Mouse (Mus musculus) ES-CJ7 (cell line): ENCODE data around the gene Nrxn2.
A peak's percentile ranks its signal among the peaks of the same experiment; 100 is the strongest.

Experiments
- DNase-seq: peaks from one replicate; pipeline ENCODE4 v3.0.0; 2011; ENCODE audit warnings: low read depth, low spot score

Nrxn2 gene

DNA sequence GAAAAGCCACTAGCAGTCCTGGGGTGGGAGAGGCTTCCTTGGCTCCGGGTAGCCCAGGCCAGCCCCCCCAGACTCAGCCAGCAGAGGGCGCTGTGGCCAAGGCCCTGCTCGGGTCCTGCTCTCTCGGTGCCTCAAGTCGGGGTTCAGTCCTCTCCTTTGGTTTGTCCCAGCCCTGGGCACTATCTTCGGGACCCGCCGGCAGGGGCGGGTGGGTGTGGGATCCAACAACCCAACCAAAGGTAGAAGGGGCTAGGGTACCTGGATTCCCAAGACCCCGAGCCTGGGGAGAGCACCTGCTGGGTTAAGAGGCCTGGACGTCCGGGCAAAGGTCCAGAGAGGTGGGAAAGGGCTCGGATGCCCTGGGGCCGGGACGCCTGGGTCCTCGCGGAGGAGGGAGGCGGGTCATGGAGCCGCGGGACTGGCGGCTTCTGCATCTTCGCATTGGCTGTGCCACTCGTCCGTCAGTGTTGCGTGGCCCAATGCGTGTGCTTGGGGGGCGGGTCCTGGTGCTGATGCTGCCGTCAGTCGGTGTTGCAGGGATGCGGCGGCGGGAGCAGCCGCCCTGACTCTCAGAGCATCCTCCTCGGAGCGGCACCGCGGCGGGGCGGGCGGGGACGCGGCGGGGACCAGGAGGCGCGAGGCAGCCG lies at the start of gene Nrxn2:
Gene Nrxn2 (plus strand): TSS at position 499 of the 647 bp plus-strand sequence.
- peak; percentile 93 for DNase-seq

DNA sequence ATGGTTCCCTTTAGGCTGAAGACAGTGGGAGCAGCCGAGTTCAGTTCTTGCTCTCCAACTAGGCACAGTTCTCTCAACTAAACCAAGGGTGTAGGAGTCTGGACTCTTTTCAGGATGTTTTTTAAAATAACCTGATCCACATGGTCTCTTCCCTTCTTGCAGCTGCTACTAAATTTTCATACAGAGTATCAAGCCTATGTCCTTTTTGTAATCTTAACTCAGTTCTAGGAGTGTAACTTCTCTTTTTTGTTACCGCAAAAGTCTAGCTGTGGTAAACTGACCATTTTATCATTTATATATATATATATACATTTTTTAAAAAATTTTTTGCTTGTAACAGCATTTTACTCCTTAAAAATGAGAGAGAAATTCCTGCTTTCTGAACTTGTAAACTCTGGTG lies 48.4 kb upstream of the Nrxn2 start:
- no peak for DNase-seq

DNA sequence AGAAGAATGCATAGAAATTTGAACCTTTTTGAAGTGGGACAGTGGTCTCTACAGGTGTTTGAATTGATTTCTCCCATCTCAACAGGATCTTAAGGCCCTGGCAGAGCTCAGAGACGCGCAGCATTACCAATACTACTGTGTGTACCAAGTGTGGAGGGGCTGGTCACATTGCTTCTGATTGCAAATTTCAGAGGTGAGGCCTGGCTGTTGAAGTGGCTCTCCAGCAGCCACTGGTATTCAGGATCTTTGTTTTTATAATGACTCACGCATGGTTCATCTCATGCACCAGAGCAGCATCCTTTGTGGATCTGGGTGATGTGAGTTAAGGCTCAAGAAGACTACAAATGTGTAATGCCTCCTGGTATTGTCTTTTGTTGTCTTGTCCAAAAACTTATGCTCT lies 46.1 kb upstream of the Nrxn2 start:
- no peak for DNase-seq

DNA sequence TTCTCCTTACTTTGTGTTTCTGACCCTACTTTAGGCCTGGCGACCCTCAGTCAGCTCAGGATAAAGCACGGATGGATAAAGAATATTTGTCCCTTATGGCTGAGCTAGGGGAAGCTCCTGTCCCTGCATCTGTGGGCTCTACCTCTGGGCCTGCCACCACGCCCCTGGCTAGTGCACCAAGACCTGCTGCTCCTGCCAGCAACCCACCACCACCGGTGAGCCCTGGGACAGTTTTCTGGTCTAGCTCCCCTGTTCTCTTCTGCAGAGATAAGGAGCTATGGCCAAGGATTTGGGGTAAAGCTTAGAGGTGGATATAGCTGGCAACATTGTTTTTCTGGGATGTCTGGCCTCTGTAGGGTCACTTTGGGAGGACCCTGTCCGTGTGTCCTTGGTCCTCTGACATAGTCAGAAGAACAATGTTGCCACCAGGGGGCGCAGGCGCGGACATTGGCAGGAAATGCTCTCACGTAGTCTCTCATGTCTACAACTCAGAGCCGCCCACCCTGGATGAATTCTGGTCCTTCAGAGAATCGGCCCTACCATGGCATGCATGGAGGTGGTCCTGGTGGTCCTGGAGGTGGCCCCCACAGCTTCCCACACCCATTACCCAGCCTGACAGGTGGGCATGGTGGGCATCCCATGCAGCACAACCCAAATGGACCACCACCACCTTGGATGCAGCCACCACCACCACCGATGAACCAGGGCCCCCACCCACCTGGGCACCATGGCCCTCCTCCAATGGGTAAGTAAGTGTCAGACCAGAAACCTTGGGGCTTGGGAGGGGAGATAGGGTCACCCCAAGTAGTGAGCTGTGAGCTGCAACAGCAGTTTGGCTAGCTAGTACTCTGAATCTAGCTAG lies 44.8 kb upstream of the Nrxn2 start:
- DNase-seq: peak; percentile 80

DNA sequence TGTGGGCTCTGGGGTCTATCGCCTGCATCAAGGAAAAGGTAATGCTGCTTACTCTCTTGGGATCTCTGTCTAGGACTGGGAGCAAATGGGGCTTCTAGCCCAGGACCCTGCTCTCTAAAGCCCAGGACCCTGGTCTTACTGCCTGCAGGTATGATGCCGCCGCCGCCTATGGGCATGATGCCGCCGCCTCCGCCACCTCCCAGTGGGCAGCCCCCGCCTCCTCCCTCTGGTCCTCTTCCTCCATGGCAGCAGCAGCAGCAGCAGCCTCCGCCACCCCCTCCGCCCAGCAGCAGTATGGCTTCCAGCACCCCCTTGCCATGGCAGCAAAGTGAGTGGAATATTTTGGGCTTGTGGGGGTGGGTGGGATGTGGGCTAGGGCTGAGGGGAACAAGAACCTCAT lies 44.0 kb upstream of the Nrxn2 start:
- DNase-seq: no peak

DNA sequence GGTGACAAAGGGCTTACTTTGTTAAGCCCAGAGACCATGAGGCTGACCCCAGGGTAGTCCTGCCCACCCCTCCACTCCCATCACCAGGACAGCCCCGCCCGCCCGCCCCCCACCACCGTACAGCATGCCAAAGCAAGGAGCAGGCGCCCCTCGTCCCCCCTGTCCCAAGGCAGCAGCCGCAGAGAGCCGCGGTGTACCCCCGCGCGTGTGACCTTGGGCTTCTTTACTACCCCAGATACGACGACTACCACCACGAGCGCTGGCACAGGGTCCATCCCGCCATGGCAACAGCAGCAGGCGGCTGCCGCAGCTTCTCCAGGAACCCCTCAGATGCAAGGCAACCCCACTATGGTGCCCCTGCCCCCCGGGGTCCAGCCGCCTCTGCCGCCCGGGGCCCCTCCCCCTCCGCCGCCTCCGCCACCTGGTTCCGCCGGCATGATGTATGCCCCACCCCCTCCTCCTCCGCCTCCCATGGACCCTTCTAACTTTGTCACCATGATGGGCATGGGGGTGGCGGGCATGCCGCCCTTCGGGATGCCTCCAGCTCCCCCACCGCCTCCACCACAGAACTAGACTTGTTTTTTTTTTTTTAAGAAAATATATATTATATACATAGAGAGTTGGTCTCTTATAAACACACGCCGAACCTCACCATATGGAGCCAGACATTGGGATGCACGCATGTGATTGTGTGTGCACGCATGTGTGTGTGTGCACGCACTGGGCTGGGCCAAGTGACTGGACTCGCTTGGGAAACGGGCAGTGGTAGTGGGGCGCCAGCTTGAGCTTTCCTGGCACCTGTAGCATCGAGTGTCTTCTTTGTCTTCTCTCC lies 42.9 kb upstream of the Nrxn2 start:
- no peak for DNase-seq

DNA sequence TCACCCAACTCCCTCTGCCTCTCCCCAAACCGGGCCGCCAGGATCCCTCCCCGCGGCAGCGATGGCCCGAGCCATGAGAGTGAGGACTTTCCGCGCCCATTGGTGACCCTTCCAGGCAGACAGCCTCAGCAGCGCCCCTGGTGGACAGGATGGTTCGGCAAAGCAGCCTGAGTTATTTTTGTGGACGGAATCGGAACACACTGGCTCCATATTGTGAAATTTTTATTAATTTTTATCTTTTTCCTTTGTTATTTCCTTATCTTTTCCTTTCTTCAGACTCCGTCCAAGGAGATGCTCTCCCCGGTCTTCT lies 42.3 kb upstream of the Nrxn2 start:
- peak; percentile 55 for DNase-seq

DNA sequence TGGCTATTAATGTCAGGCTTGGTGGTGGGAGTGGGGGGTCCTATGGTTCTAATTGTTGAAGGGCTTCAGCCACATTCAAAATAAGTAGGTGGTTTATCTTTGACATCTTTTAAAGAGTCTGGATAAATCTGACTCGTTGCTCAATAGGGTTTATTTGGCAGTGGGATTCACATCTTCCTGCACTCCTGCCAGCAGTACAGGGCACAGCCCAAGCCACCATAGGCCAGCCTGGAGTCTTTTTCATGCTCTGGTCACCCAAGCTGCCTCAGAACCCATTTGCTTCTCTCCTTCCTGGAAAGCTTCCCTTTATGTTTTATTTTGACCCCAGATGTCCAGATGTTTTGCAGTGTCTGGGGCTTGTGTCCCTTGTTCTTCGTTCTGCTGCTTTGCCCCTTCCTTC lies 41.9 kb upstream of the Nrxn2 start:
- DNase-seq: no peak

DNA sequence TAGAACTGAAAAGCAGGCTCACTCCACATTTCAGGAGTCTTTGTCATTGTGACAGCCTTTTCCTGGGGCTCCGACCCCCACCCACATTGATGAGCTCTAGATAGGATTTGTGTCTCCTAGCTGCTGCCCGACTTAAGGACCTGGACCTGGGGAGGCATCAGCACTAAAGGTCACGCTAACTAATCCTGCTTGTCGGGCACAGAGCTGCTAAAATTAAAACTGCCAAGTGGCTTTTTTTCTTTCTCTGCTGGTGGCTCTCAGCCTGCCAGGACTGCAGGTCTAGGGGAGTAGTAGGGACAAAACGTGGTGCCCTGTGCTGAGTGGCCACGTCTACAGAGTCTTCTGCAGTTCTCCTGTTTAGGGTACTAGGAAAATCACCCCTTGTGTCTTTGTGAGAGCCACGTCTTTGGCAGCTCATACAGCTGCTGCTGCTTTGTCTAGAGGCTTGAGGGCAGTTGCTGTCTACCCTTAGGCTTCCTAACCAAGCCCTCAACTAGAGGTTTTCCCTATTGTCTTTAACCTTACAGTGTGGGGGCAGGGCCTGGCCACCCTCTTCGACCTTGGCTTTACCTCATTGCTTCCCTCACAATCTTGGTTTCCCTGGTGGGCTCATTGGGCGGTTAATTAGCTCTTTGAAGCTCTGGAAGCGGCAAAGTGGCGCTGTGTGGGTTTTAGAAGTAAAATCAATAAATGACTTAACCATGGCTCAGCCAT lies 41.0 kb upstream of the Nrxn2 start:
- no peak for DNase-seq

DNA sequence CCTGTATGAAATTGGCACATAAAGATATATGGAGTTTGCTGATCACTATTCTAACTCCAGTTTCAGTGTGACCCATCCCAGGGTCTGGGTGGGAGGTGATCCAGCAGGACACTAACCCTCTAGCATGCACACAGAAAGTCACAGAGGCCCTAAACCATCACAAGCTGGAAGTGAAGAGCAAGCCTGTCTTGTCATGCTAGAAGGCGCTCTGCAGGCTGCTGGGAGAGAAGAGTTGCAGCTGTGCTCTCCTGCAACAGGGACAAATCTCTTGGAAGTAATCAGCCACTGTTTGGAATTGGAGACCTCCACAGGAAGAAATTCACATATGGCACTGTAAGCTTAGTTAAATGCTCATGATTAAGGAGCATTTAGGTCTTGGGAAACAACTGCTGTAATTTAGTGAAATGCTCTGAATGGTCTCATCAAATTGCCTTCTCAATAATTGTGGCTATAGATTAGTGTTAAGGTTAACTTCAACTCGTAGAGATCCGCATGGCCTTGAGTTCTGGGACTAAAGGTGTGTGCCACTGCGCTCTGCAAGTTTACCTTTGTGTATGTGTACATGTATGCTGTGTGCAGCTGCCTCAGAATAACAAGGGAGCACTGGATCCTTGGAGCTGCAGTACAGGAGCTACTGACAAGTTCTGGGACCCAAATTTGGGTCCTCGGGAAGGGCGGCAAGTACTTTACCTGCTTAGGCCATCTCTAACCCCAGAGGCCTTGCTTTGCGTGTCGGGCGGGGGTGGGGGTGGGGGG lies 37.9 kb upstream of the Nrxn2 start:
- no peak for DNase-seq

DNA sequence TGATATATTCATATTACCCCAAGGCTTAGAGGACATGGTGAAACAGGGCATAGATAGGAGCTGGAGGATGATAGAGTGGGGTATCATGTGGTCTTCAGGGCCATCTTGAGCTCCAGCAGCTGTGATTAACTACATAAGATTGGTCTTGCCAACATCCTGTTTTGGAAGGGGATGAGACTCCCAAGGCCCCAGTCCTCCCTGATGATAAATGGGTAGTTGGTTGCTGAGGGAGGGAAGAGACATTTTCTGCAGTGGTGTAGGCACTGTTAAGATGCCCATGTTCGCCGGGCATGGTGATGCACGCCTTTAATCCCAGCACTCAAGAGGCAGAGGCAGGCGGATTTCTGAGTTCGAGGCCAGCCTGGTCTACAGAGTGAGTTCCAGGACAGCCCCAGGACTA lies 37.3 kb upstream of the Nrxn2 start:
- no peak for DNase-seq

DNA sequence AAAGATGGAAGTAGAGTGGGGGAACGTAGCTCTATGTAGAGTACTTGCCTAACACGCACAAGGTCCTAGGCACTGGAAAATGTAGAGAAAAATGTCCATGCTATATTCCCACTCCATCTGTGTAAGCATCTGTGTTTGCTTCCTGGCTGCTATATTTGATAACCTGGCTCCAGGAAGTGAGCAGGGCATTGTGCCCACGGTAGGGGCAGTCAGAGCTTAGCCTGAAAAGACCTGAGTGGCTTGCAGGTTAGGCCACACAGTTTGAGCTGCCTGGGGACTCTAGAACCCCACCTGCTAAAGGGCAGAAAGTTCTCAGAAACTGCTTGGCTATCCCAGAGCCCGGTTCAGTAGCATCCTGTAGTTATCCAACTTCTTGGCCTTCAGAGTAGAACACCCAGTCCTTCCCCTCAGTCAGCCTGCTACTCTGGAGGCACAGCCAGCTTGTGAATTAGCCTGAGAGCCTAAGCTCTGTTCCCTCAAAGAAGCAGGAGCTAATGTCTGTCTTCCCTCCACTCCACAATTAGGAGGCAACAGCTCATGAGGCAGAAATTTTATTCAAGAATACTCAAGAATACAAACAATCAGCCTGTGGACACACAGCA lies 36.1 kb upstream of the Nrxn2 start:
- no peak for DNase-seq

DNA sequence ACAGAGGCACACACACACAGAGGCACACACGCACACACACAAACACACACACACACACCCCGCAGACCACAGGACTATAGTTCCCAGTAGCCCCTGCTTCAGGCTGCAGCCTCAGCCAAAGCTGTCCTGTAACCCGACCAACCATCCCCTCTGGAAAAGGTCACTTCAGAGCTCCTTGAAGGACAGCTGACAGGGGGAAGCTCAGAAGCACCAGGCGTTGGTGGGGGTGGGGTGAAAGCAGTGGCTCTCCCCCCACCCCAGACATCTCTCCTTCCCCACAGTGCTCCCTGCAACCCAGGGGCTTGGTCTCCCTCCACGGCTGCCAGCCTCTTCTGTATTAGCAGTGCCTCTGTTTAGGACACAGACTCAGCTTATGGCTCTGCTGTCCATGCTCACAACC lies 35.1 kb upstream of the Nrxn2 start:
- DNase-seq: no peak

DNA sequence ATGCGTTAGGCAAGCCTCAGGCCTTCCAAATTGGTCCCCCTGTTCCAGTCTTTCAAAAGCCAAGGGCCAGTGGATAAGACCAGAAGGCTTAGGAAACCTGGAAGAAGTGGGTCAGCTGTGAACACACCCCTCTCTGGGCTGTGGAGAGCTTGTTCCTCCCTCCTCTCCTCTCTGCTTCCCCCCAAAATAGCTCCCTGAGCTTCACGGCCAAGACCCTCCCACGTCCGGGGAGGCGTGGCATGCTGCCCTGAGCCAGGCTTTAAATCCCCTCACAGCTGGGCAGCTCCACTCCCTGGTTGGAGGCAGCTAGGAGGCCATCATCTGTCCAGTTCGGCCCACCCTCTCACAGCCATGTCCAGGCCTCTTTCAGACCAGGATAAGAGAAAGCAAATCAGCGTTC lies 34.4 kb upstream of the Nrxn2 start, which contains the start of gene Pygm:
Gene Pygm (plus strand): TSS at position 272 of the 400 bp plus-strand sequence.
- no peak for DNase-seq

DNA sequence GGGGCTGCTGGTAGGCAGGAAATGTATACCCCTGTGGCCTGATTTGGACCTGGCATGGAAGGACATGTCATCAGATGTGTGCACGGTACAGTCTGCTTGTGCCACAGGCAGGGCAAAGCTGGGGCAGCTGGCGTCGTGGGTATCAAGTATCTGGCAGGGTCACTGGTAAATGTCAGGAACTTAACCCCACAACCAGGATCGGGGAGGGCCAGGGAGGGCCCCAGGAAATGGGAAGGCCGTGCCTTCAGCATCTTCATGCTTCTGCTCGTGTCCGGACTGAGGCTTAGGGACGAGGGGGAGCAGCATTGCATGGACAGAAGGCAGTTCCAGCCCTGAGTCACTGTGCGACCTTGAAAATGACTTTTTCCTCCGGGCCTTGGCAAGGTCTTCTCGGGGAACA lies 33.6 kb upstream of the Nrxn2 start:
- no peak for DNase-seq

DNA sequence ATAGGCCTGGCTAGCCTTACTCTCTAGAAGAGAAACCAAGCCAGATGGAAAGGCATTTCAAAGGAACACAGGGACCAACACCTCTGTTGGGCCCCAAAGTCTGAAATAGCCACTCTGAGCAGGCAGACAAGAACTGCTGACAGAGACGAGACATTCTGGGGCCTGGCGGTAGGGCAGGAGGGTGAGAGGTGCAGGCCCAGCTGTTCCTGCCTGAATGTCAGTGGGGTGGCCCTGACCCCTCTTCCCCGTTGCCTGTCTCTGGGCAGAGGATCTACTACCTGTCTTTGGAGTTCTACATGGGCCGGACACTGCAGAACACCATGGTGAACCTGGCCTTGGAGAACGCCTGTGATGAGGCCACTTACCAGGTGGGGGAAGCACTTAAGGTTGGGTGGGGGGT lies 33.1 kb upstream of the Nrxn2 start:
- no peak for DNase-seq

DNA sequence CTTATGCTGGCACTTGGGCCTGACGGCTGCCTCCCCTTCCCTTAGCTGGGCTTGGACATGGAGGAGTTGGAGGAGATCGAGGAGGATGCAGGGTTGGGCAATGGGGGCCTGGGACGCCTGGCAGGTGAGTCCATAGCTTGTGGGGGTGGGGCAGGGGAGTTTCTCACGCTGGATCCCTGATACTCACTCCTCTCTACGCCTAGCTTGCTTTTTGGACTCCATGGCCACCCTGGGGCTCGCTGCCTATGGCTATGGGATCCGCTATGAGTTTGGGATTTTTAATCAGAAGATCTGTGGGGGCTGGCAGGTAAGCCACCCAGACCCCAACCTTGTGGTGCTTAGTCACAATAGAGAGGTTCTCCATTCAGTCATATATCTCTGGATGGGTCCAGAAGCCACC lies 32.7 kb upstream of the Nrxn2 start:
- no peak for DNase-seq

DNA sequence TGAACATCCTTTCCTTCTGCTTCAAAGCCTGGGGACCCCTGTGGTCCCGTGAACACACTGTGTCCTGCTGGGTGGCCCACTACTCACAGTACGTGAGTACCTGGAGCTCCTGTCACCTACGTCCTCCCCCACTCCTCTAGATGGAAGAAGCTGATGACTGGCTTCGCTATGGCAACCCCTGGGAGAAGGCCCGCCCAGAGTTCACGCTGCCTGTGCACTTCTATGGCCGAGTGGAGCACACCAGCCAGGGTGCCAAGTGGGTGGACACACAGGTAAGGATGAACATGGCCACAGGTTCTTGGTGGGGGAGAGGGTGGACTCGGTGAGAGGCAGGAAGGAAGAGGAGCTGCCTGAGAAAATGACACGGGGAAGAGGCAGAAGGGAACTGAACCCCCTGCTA lies 32.3 kb upstream of the Nrxn2 start:
- no peak for DNase-seq

DNA sequence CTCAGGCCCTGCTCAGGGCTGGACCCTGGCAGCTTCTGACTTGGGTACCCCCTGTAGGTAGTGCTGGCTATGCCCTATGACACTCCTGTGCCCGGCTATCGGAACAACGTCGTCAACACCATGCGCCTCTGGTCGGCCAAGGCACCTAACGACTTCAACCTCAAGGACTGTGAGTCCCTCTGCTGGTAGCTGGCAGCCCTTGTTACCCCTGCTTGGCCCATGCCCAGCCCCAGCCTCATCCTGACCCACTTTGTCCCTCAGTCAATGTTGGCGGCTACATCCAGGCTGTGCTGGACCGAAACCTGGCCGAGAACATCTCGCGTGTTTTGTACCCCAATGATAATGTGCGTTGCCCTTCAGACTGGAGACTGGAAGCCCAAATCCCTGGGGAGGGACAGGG lies 30.5 kb upstream of the Nrxn2 start:
- no peak for DNase-seq

DNA sequence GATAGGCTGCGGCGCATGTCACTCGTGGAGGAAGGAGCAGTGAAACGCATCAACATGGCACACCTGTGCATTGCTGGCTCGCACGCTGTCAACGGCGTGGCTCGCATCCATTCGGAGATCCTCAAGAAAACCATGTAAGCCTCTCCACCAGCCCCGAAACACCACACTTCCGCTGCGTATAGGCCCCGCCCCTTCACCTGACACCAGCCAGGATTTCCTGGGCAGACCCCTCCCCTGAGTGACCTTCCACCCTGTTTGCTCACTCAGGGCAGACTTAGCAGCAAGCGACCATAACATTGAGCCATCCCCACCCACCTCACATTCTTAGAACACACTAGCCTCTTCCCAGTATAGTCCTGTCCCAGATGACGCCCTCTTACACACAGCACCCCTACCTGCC lies 28.7 kb upstream of the Nrxn2 start:
- peak; percentile 85 for DNase-seq

DNA sequence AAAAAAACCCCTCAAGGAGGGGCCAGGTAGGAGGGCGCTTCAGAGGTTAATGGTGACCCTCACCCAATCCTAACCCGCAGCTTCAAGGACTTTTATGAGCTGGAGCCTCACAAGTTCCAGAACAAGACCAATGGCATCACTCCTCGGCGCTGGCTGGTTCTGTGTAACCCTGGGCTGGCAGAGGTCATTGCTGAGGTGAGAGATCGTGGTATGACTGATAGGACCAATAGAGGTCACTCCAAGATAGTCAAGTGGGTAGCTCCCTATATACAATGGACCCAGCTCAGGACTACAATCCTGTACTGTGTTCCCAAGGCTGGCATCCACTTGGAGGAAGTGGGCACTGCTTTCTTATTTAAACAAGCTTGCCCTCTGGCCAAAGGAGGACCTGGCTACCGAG lies 28.3 kb upstream of the Nrxn2 start:
- DNase-seq: peak; percentile 47
